Mouse (Mus musculus) lung, adult 2 months (tissue): ENCODE data around the gene Prl7b1. TPM values are rescaled to one million over a fixed set of nuclear protein-coding genes. Genes with fewer than 3 reads are reported as not detected.

Experiments
- DNase-seq: peaks from one replicate; pipeline ENCODE4 v3.0.0; 2022
- H3K4me1 ChIP-seq: fragments of 200-500 bp; 2 replicates; pipeline ENCODE4 v1.6.1; 2011; ENCODE audit warnings: low read length; ENCODE audit not compliant: control insufficient read depth, insufficient read depth
- H3K4me3 ChIP-seq: fragments of 200-500 bp; replicated peaks from 2 replicates; pipeline ENCODE3; 2011; ENCODE audit warnings: low read depth, mild to moderate bottlenecking, control low read depth, low read length; ENCODE audit errors: extremely low read depth
- CTCF ChIP-seq: fragments of 200-500 bp; IDR thresholded peaks from 2 replicates; pipeline ENCODE4 v1.5.1; 2011; ENCODE audit warnings: mild to moderate bottlenecking, low read length, control low read depth; ENCODE audit not compliant: insufficient read depth
- POLR2A ChIP-seq: fragments of 200-500 bp; IDR thresholded peaks from 2 replicates; pipeline ENCODE4 v1.6.1; 2011; ENCODE audit warnings: low read depth, mild to moderate bottlenecking, control low read depth, low read length, borderline replicate concordance; ENCODE audit errors: extremely low read depth
- WGBS: fragments of 180-500 bp; shearing (Covaris S2); methylation state at CpG from one replicate; pipeline ENCODE4 v1.1.7; 2018; 5-methylcytosine and 5-hydroxymethylcytosine counted together
- polyA plus RNA-seq: library from polyadenylated mRNA; depleted of rRNA; stranded (reverse); fragments of >200 nt; gene quantifications from 2 replicates; pipeline ENCODE4 v1.2.3, GENCODE M21; 2012; rRNA removed

Gene Prl7b1
- not detected in 2 replicates for polyA plus RNA-seq

DNA sequence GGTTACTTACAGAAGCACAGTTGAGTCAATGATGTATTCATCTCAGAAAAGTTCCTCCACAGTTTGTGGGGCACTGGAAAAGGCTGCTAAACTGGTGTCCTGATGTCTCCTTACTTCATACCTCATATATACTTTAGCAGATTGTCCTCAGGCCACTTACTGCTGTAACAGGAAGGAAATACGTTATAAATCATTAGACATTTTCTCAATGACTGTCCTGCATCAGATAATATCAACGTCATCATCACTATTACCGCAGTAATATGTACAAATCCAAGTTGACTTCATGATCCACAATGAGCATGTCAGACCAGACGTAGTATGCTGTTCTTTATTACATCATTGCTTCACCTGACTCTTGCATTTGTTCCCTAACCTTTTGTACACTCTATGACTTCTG lies at the start of gene Prl7b1:
TSS of gene Prl7b1 (minus strand) at position 101 of the 400 bp plus-strand sequence.
- H3K4me3 ChIP-seq, result no peak within 1 kb of the TSS
- no peak for DNase-seq
- 59% methylated on average over 4 of the region's 4 CpGs for WGBS
- TF ChIP-seq CTCF (no peak), POLR2A (no peak)
- H3K4me1 ChIP-seq, result no peaks in the 10 kb centered on the region

DNA sequence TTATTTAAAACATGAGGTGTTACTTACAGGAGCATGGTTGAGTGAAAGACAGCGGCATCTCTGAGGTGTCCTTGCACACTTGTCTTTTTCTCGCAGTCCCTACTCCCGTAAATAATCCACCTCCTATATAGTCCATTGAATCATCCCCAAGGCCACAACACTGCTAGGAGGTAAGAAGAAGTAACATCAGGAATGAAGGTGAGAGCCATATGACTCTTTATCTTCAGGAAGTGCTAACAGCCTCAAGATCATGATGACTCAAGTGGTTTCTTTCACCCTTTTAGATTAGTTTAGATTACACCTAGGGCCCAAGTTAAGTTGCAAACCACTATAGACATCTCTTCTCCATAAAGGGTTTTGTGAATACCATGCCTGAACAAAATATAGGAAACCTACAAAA lies 32.0 kb upstream of the Prl7b1 start, which contains the start of gene Prl7a1:
TSS of gene Prl7a1 (minus strand) at position 101 of the 400 bp plus-strand sequence.
- DNase-seq, result no peak
- H3K4me1 ChIP-seq, result no peaks in the 10 kb centered on the region
- H3K4me3 ChIP-seq, result no peak within 1 kb of the TSS
- TF ChIP-seq POLR2A, result no peak
- TF ChIP-seq CTCF, result no peak
- 95% methylated on average over 3 of the region's 3 CpGs for WGBS

DNA sequence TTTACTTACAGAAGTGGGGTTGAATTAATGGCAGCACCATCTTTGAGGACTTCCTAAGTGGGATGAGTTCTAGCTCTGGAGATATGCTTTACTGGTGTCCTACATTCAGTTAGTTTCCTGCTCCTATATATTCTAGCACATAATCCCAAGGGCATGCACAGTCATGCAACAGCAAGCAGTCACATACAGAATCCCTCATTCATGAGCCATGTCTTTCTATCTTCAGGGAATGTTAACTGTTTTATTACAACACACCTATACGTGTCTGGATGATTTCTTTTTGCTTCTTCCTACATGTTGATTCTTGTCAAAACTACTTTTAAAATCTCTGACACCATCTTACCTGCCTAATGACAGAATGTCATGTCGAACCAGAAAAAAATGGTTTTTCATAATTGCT lies 28.3 kb downstream of the Prl7b1 start, which contains the start of gene Prl8a1:
TSS of gene Prl8a1 (minus strand) at position 101 of the 400 bp plus-strand sequence.
- TF ChIP-seq POLR2A (no peak), CTCF (no peak)
- 76% methylated on average over 2 of the region's 2 CpGs for WGBS
- no peaks in the 10 kb centered on the region for H3K4me1 ChIP-seq
- no peak for DNase-seq
- H3K4me3 ChIP-seq, result no peak within 1 kb of the TSS

DNA sequence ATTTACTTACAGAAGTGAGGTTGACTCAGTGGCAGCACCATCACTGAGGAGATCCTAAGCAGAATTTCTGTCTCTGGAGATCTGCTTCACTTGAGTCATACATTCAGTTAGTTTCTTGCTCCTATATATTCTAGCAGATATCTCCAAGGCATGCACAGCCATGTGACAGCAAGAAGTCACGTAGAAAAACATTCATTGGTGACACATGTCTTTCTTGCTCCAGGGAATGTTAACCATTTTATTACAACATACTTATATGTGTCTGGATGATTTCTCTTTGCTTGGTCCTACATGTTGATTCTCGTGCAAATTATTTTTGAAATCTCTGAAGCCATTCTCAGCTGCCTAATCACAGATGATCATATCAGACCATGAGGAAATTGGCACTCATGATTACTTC lies 45.9 kb downstream of the Prl7b1 start, which contains the start of gene Prl8a9:
TSS of gene Prl8a9 (minus strand) at position 101 of the 400 bp plus-strand sequence.
- DNase-seq, result no peak
- Histone ChIP-seq H3K4me3 (no peak within 1 kb of the TSS), H3K4me1 (no peaks in the 10 kb centered on the region)
- WGBS, result 73% methylated on average over 2 of the region's 2 CpGs
- TF ChIP-seq CTCF (no peak), POLR2A (no peak)

DNA sequence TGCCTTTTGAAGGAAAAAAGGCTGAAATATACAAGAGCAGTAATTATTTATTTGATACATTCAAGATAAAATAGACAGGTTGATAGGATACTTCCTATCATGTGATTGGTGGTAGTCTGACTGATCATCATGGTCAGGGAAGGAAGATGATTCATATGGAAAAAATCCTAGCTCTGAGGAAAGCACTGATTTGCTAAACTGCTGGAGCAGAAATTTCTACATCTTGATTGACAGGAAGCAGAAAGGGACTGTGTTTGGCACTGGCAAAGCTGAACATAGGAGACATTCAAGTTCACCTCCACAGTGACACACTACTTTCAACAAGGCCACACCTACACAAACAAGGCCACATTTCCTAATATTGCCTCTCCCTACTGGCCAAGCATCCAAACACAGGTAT lies 57.0 kb downstream of the Prl7b1 start:
- DNase-seq, result no peak
- Histone ChIP-seq H3K4me3 (no peak overlapping the region), H3K4me1 (no peaks in the 10 kb centered on the region)
- TF ChIP-seq POLR2A, result no peak
- no peak for TF ChIP-seq CTCF

Other genes with a start within 250 kb of the Prl7b1 start
- not detected in 2 replicates for gene Prl2b1, start 219.7 kb downstream of the Prl7b1 start, polyA plus RNA-seq
- gene Prl8a6, start 171.9 kb downstream of the Prl7b1 start, polyA plus RNA-seq, result not detected in 2 replicates
- not detected in 2 replicates for gene Prl8a8, start 97.4 kb downstream of the Prl7b1 start, polyA plus RNA-seq
- not detected in 2 replicates for gene Prl8a9, start 46.0 kb downstream of the Prl7b1 start, polyA plus RNA-seq
- gene Prl8a1, start 28.4 kb downstream of the Prl7b1 start, polyA plus RNA-seq, result not detected in 2 replicates
- not detected in 2 replicates for gene Prl7a1, start 31.9 kb upstream of the Prl7b1 start, polyA plus RNA-seq
- gene Prl7a2, start 57.5 kb upstream of the Prl7b1 start, polyA plus RNA-seq, result not detected in 2 replicates
- not detected in 2 replicates for gene Prl7d1, start 106.2 kb upstream of the Prl7b1 start, polyA plus RNA-seq
- gene Prl7c1, start 170.2 kb upstream of the Prl7b1 start, polyA plus RNA-seq, result not detected in 2 replicates
- gene Prl2a1, start 191.1 kb upstream of the Prl7b1 start, polyA plus RNA-seq, result not detected in 2 replicates
- gene Prl2c1, start 238.8 kb upstream of the Prl7b1 start, polyA plus RNA-seq, result not detected in 2 replicates